Mouse (Mus musculus) kidney, embryonic 15.5 days (tissue): ENCODE measurements around the gene Scyl1. TPM values are rescaled to one million over a fixed set of nuclear protein-coding genes. Genes with fewer than 3 reads are reported as not detected.

Source experiments
- ATAC-seq: fragments of 200-750 bp; cut with Nextera tagmentation; replicated peaks from 2 replicates; pipeline ENCODE4 v1.8.0; 2017; ENCODE audit warnings: moderate TSS enrichment; ENCODE audit not compliant: low FRiP score
- H3K27ac ChIP-seq: fragments of 300-500 bp; sonication (generic); 2 replicates; pipeline ENCODE4 v1.5.1; 2015; ENCODE audit warnings: mild to moderate bottlenecking, inconsistent platforms
- H3K27me3 ChIP-seq: fragments of 300-500 bp; sonication (generic); 2 replicates; pipeline ENCODE4 v1.6.1; 2015; ENCODE audit warnings: inconsistent platforms
- H3K36me3 ChIP-seq: fragments of 300-500 bp; sonication (generic); 2 replicates; pipeline ENCODE4 v1.6.1; 2015; ENCODE audit warnings: inconsistent platforms
- H3K4me1 ChIP-seq: fragments of 300-500 bp; sonication (generic); 2 replicates; pipeline ENCODE4 v1.6.1; 2015; ENCODE audit warnings: inconsistent platforms
- H3K4me2 ChIP-seq: fragments of 300-500 bp; sonication (generic); 2 replicates; pipeline ENCODE4 v1.6.1; 2015; ENCODE audit warnings: moderate library complexity, mild to moderate bottlenecking, inconsistent platforms
- H3K4me3 ChIP-seq: fragments of 300-500 bp; sonication (generic); replicated peaks from 2 replicates; pipeline ENCODE4 v1.5.1; 2015; ENCODE audit warnings: mild to moderate bottlenecking, inconsistent platforms
- H3K9ac ChIP-seq: fragments of 300-500 bp; sonication (generic); 2 replicates; pipeline ENCODE4 v1.6.1; 2015; ENCODE audit warnings: mild to moderate bottlenecking, inconsistent platforms
- H3K9me3 ChIP-seq: fragments of 300-500 bp; sonication (generic); replicated peaks from 2 replicates; pipeline ENCODE4 v1.6.1; 2016; ENCODE audit warnings: inconsistent platforms
- WGBS: fragments of 180-500 bp; shearing (Covaris S2); methylation state at CpG from one replicate; pipeline ENCODE4 v1.1.7; 2015; ENCODE audit warnings: mixed read lengths; 5-methylcytosine and 5-hydroxymethylcytosine counted together
- polyA plus RNA-seq: library from polyadenylated mRNA; unstranded; fragments of >200 nt; fragmentation: Nextera tagmentation; extraction: Ambion mirVana; gene quantifications from 2 replicates; pipeline ENCODE4 v1.2.1, GENCODE M21; 2015

Scyl1 gene
- polyA plus RNA-seq, 1 experiment from 2014 or later = 76.0 TPM

DNA sequence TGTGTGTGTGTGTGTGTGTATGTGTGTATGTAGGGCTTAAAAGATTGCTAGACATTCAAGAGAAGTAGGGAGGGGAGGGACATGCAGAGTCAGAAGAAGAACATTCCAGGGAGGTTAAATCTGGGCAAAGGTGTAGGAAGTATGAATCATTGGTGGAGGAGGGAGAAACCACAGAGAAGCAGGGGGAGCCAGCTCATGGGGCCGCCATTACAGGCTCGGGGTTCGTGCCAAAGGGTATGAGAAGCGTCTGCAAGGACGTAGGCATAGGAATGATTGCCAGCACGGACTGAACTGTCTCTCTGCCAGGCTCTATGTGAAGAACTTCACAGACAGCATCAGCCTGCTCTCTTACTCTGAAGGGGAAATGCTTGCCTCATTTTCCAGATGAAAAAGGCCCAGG lies 21.7 kb downstream of the Scyl1 start:
- H3K36me3 ChIP-seq = no peaks in the 10 kb centered on the region
- 75% methylated on average over 6 of the region's 6 CpGs for WGBS

DNA sequence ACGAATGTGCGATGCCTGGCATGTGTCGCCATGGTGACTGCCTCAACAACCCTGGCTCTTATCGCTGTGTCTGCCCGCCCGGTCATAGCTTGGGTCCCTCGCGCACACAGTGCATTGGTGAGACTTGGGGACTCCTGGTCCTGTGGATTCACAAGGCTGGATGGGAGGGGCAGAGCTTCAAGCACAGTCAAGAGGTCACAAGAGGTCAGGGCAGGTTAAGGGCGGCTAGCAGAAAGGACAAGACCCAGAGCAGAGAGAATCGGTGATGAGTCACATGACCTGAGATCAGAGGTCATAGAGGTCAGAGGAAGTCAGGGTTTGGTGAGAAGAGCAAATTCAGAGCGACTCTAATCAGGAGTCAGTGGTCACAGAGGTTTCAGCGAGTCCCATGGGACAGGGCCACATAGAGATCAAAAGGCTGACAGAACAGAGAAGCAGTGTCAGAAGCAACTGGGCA lies 24.3 kb downstream of the Scyl1 start:
- 47% methylated on average over 12 of the region's 12 CpGs for WGBS
- ATAC-seq = no peak
- Histone ChIP-seq H3K4me3 (no peak overlapping the region), H3K27me3 (peaks cover 62% of the 10 kb centered on the region), H3K36me3 (no peaks in the 10 kb centered on the region), H3K9me3 (no peaks in the 10 kb centered on the region), H3K4me2 (no peak overlapping the region), H3K9ac (no peak overlapping the region), H3K4me1 (peaks cover 51% of the 10 kb centered on the region), H3K27ac (no peak overlapping the region)

More for the DNA sequence above, 21.7 kb downstream of the Scyl1 start:
- no peak for ATAC-seq
- Histone ChIP-seq H3K4me3 (no peak overlapping the region), H3K9ac (no peak overlapping the region), H3K9me3 (no peaks in the 10 kb centered on the region), H3K4me2 (no peak overlapping the region), H3K27ac (no peak overlapping the region), H3K4me1 (peaks cover 32% of the 10 kb centered on the region), H3K27me3 (peaks cover 65% of the 10 kb centered on the region)

DNA sequence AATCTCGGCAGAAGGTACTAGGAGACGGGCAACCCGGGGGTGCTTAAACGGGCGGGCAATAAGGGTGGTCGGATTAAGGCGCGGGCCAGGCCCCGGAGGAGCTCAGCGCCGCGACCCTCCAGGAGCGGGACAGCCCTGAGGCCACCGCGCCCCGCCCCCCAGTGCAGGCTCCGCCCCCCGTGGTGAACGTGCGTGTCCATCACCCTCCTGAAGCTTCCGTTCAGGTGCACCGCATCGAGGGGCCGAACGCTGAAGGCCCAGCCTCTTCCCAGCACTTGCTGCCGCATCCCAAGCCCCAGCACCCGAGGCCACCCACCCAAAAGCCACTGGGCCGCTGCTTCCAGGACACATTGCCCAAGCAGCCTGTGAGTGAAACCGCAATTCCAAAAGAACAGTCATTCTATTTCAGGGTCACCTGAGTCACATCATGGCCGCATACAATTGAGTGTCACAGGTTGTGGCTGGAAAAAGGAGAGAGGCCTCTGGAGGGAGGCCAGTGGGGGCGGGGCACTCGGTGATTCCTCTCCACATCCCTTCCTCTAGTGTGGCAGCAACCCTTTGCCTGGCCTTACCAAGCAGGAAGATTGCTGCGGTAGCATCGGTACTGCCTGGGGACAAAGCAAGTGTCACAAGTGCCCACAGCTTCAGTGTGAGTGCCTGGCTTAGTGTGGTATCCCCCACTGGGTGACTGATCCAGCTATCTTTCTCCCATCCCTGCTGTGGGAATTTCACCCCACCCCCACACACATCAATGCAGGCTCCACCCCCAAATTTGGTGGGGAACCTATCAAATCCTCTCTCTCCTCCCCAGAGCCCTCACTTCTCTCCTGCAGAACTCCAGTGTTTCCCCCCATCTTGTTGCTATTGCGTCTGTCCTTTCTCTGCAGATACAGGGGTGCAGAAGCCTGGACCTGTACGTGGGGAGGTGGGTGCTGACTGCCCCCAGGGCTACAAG lies 25.2 kb downstream of the Scyl1 start:
- Histone ChIP-seq H3K9me3 (no peaks in the 10 kb centered on the region), H3K4me1 (peaks cover 48% of the 10 kb centered on the region), H3K27ac (no peak overlapping the region), H3K27me3 (peaks cover 53% of the 10 kb centered on the region), H3K4me3 (peak overlapping the region; percentile 36), H3K36me3 (no peaks in the 10 kb centered on the region), H3K4me2 (peak overlapping the region; percentile 66), H3K9ac (peak overlapping the region; percentile 21; the same call in 1 of the 2 replicates)
- no peak for ATAC-seq
- WGBS = 8% methylated on average over 36 of the region's 36 CpGs

DNA sequence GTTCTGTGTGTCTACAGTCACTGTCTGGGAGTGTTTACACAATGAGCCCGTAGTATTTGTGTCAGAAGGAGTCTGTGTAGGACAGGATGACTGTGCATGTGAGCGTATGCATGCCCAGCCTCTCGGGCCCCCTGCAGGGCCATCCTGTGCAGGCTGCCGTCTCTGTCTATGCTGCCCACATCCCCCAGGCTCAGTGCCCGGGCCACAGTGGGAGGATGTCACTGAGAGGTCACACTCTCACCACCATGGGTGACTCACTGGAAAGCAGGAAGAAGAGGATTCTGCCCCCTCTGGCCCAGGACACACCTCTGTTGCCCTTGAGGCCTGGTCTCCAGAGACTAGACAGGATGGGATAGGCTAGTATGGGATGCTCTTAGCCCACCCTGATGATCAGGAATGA lies 27.6 kb downstream of the Scyl1 start:
- Histone ChIP-seq H3K27ac (no peak overlapping the region), H3K9me3 (no peaks in the 10 kb centered on the region), H3K4me3 (0 out of 2 replicates have a peak overlapping the region, but pooled peaks have one; percentile 55), H3K4me1 (peaks cover 58% of the 10 kb centered on the region), H3K36me3 (no peaks in the 10 kb centered on the region), H3K27me3 (peaks cover 28% of the 10 kb centered on the region), H3K9ac (no peak overlapping the region), H3K4me2 (peak overlapping the region; percentile 90; the same call in 1 of the 2 replicates)
- ATAC-seq = no peak
- 62% methylated on average over 5 of the region's 5 CpGs for WGBS

DNA sequence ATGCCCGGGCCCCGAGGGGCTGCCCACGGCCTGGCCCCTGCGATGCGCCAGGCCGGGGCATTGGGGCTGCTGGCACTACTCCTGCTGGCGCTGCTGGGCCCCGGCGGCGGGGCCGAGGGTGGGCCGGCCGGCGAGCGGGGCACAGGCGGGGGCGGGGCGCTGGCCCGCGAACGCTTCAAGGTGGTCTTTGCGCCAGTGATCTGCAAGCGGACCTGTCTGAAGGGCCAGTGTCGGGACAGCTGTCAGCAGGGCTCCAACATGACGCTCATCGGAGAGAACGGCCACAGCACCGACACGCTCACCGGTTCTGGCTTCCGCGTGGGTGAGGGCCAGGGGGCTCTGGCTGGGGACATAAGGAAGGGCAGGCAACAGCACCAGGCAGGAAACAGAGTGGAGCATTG lies 29.0 kb downstream of the Scyl1 start:
- H3K4me3 ChIP-seq = peak overlapping the region; percentile 55
- peak; percentile 0; the same call in 1 of the 2 replicates for ATAC-seq

DNA sequence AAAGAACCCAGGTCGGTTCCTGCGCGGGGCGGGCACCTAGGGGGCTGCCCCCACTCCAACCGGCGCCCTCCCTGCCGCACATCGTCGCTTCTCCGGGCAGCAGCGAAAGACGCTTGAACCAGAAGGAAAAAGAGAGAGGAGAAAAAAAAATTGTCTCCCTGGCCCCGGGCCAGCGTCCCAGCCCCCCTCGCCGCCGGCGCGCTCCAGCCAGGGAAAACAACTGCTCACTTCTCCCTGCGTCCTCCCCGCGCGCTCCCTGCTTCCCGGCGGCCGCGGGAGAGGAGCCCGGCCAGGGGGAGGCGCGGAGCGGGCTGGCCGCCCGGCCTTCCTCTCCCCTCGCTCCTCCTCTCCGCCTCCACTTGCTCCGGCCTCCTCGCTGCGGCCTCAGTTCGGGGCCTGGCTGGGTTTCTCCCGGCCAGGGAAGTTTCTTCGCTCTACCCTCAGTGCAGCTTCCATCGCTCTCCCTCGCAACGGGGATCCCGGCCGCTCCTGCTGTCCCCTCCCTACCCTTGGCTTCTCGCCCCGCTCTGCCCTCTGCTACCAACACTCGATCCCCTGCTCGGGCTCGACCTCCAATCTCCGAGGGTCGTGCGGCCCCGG lies 29.5 kb downstream of the Scyl1 start:
- under 1% methylated on average over 55 of the region's 55 CpGs for WGBS
- ATAC-seq = peak; percentile 73
- Histone ChIP-seq H3K27ac (peak overlapping the region; percentile 82), H3K27me3 (peaks cover 25% of the 10 kb centered on the region), H3K9ac (peak overlapping the region; percentile 74), H3K36me3 (no peaks in the 10 kb centered on the region), H3K4me2 (peak overlapping the region; percentile 90), H3K4me1 (peaks cover 58% of the 10 kb centered on the region), H3K9me3 (no peaks in the 10 kb centered on the region), H3K4me3 (peak overlapping the region; percentile 55)

More for the DNA sequence above, 29.0 kb downstream of the Scyl1 start:
- Histone ChIP-seq H3K4me2 (peak overlapping the region; percentile 90), H3K27ac (peak overlapping the region; percentile 82), H3K36me3 (no peaks in the 10 kb centered on the region), H3K9me3 (no peaks in the 10 kb centered on the region), H3K4me1 (peaks cover 58% of the 10 kb centered on the region), H3K9ac (peak overlapping the region; percentile 74), H3K27me3 (peaks cover 23% of the 10 kb centered on the region)
- WGBS = 1% methylated on average over 32 of the region's 32 CpGs

DNA sequence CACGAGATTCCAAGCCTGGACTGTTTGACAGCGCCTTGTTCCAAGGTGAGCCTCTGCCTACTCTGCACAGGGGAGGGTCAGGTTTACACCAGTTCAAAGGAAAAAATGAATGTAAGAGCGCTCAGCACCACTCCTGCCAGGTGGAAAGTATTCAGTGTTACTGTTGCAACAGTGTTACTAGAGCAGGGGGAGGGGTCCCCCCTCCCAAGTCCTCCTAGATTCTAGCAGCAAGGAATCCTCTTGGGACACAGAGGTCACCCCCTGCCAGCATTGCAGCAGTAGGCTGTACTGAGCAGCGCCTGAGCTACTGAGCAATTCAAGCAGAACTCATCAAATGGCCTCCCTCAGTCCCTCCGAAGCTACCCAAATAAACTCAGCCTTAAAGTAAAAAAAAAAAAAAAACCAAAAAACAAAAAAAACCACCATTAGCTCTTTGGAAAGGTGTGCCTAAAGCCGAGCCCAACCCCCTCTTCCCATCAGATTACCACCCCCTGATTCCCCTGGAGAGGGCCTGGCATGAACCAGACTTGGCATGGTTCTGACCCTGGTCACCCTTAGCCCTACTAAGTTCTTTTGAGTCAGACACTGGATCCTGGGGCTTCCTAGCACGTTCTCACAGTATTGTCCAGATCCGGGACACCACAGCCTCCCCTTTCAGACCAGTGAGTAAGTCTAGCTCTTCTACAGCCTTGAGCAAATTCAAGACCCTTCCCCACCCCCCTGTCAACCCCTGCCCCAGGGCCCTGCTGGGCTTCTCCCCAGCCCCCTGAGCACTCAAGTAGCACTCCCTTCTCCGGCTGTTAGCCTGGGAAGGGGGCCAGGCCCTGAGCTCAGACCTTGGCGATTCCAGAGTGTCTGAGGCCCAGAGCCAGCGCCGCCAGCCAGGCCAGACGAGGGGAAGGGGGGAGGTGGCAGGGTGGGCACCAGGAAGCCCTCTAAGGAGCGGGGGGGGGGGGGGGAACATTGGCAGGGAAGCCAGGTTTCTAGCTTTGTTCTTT lies 30.6 kb downstream of the Scyl1 start, which contains the start of gene Ltbp3:
Gene Ltbp3 (plus strand): TSS at position 585 of the 998 bp plus-strand sequence.
- H3K27ac ChIP-seq = peak within 1 kb of the TSS; percentile 82
- H3K4me1 ChIP-seq = peaks cover 49% of the 10 kb centered on the region
- H3K4me2 ChIP-seq = peak within 1 kb of the TSS; percentile 90
- H3K9me3 ChIP-seq = no peaks in the 10 kb centered on the region
- peaks cover 22% of the 10 kb centered on the region for H3K27me3 ChIP-seq
- peak within 1 kb of the TSS; percentile 74 for H3K9ac ChIP-seq
- H3K36me3 ChIP-seq = no peaks in the 10 kb centered on the region
- 25% methylated on average over 13 of the region's 14 CpGs for WGBS
- ATAC-seq = 0 out of 2 replicates have a peak, but pooled peaks have one; percentile 5
- H3K4me3 ChIP-seq = peak within 1 kb of the TSS; percentile 55

DNA sequence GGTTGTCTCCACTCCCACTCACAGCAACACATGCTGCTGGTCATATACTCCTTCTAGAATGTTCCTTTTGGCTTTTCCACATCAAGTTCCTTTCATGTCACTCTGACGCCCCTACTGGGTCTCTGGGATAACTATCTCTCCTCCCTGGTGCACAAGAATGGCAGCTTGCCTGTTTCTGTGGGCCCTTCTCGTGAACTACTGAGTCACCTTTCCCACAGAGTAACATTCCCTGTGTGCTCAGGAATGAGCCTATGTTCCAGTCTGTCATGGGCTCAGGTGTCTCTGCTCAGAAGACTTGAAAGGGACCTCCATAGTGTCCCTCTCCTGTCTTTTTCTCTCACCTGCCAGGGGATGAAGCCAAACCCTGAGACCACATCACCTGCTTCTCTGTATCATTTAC lies 31.8 kb downstream of the Scyl1 start:
- no peak overlapping the region for H3K9ac ChIP-seq
- peaks cover 12% of the 10 kb centered on the region for H3K27me3 ChIP-seq
- ATAC-seq = no peak
- no peak overlapping the region for H3K27ac ChIP-seq
- peaks cover 40% of the 10 kb centered on the region for H3K4me1 ChIP-seq
- WGBS = 56% methylated on average over 2 of the region's 2 CpGs
- no peak overlapping the region for H3K4me2 ChIP-seq
- H3K9me3 ChIP-seq = no peaks in the 10 kb centered on the region
- H3K4me3 ChIP-seq = no peak overlapping the region
- no peaks in the 10 kb centered on the region for H3K36me3 ChIP-seq

DNA sequence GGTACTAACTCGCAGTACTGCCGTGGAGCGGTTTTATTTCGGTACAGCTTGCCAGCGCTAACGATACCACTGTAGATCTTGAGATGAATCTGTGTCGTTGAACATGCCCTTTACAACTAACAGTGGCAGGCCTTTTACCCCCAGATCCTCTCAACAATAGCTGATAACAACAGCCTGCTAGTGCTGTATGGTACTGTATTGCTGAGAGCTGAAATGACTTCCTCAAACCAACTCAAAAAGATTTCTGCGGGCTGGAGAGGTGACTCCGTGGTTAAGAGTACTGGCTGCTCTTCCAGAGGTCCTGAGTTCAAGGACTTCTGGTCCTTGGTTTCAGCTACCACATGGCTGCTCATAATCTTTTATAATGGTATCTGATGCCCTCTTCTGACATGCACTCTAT lies 36.9 kb downstream of the Scyl1 start:
- no peak for ATAC-seq
- peaks cover 4% of the 10 kb centered on the region; the same call in 1 of the 2 replicates for H3K36me3 ChIP-seq
- peaks cover 7% of the 10 kb centered on the region for H3K27me3 ChIP-seq
- H3K4me2 ChIP-seq = no peak overlapping the region
- H3K9me3 ChIP-seq = no peaks in the 10 kb centered on the region
- 83% methylated on average over 9 of the region's 9 CpGs for WGBS
- peaks cover 21% of the 10 kb centered on the region for H3K4me1 ChIP-seq
- H3K9ac ChIP-seq = no peak overlapping the region
- H3K27ac ChIP-seq = no peak overlapping the region
- no peak overlapping the region for H3K4me3 ChIP-seq

DNA sequence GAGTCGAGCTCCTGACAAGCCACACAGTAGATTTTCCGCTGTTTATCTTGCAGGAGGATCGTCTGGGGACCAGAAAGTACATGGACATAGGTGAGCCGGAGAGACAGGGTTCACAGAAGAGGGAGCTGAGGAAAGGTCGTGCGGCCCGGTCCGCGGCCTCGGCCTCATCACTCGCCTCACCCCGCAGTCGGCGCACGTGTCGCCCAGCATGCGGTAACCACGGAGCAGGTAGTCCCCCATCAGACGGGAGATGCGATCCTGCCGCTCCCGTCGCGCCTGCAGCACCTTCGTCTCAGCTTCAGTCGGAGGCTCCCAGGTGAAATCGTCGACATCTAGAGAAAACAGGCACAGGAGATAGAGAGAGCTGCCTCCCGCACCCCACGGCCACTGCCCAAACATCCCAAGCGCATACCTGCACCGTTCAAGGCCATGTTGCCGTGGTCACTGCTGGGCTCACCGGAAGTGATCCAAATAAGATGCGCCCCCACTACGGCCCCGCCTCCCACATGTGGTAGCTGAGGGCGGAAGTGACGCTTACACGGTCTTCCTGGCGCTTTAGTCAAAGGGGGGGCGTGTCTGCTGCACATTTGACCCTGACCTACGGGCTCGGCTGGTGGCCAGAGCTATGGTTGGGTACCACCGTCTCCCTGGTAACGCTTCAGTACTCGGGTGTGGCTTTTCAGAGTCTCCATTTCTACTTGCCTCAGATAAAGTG lies 39.8 kb downstream of the Scyl1 start:
- Histone ChIP-seq H3K9me3 (no peaks in the 10 kb centered on the region), H3K9ac (peak overlapping the region; percentile 75), H3K27ac (peak overlapping the region; percentile 24), H3K4me3 (peak overlapping the region; percentile 97), H3K36me3 (peaks cover 4% of the 10 kb centered on the region; the same call in 1 of the 2 replicates), H3K4me1 (peaks cover 46% of the 10 kb centered on the region), H3K4me2 (peak overlapping the region; percentile 87), H3K27me3 (peaks cover 1% of the 10 kb centered on the region; the same call in 1 of the 2 replicates)
- ATAC-seq = peak; percentile 87
- WGBS = under 1% methylated on average over 47 of the region's 47 CpGs
